Mouse (Mus musculus) embryonic stem cell, embryonic (primary cell): ENCODE results near the gene Dzank1.

ENCODE experiments used
- CTCF ChIA-PET, 4 experiments: fragments of 300-600 bp in 2 of 4; fragments of 350-600 bp in 2 of 4; sonication (Branson Sonifier 250); formaldehyde crosslinking; loops; one replicate each; lab custom pipeline; 2022; ENCODE audit warnings: inconsistent platforms in 2 of 4; lab: Charles Lee
- POLR2A ChIA-PET, 4 experiments: fragments of 300-600 bp in 2 of 4; fragments of 350-600 bp in 2 of 4; sonication (Branson Sonifier 250); formaldehyde crosslinking; loops; one replicate each; lab custom pipeline; 2022; ENCODE audit warnings: antibody characterized with exemption in 4 of 4, inconsistent platforms in 1 of 4; lab: Charles Lee

Gene Dzank1

DNA sequence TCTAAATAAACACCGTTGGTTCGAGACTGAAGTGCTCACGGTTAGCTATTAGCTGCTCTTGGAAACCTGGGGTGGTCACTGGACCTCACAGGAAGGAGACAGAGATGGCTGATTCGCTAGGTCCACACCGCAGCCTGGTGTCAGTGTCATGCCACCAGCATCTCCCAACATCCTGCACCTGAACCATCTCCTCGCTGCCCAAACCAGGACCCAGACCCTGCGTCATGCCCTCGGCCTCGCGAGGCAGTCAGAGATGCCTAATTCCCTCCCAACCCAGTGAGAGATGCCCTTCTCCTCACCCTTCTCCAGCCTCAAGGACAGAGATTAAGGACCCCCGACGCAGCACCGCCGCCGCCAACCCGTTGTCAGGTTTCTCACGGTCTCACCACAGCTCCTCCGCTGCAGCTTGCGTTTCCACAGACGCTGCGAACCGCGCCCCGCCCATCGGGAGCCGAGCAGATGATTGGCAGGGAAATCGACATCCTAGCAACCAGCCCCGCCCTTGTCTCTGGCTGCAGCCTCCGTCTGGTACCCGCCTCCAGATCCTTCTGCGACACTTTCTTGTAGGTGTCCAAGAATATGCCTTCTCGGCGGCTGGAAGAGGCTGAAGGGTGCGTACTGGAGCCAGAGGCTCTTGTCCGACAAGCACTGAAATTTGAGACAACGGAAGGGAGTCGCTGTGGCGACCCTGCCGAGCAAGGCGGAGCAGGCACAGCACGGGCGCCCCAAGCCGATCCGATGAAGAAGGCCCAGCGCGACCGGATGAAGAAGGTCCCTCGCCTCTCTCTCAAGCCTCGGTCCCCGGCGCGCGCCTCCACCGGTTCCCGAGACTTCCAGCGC is at the start of gene Dzank1, which contains the start of gene Polr3f:
Dzank1 (minus strand) TSS at position 434 of the 840 bp plus-strand sequence.
Polr3f (plus strand) TSS at position 738 of the 840 bp plus-strand sequence.
- ChIA-PET POLR2A (interaction anchor here (0.6 to 2.4 kb wide), 32 partner anchors 8 to 195 kb away, joined by 3 to 33 read pairs (median 4); partner anchors contain the start of genes Rbbp9 (in 3 of the 4), Sec23b (in 3 of the 4), Dtd1 (in 1 of the 4) and Ovol2 (in 1 of the 4)), CTCF (interaction anchor here in 1 of 4 experiments (0.6 to 0.9 kb wide), 2 partner anchors 25 to 66 kb away, joined by 3 read pairs; no protein-coding TSS in a partner anchor)

DNA sequence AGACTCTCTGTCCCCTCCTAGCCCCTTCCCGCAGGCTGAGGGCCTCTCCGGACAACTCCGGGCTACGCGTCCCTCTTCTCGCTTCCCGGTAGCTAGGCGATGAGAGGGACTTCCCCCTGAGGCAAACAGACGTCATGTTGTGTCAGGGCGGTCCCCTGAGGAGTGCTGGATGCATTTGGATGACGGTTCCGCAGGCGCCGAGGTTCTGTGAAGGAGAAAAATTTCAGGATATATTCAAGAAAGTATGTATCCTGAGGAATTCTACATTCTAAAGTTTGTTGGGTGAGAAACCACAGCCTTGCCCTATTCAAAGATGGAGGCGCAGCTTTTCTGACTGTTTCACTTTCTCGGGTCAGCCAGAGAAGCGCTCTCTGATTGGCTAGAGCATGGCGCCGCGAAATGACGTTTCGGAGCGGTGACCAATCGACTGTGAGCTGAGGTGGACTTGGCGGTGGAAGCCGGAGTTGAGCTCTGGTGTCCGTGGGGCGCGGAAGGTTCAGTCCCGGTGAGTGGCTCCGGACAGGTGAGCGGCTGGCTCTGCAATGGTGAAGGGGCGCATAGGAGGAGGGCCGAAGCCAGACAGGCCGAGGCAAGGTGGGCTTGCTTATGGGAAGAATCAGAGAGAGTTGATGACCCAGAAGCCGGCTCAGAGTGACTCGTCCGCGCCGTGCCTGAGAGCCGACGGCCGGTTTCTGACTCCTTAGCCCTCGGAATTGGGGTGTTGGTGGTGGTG is 28.8 kb upstream of the Dzank1 start, which contains the start of gene Sec23b:
Sec23b (plus strand) TSS at position 410 of the 733 bp plus-strand sequence.
- CTCF ChIA-PET = interaction anchor here in 3 of 4 experiments (0.6 to 1.0 kb wide), 4 partner anchors 13 to 257 kb away, joined by 3 to 5 read pairs (median 4); partner anchors contain the start of gene Dtd1 (in 1 of the 3)

DNA sequence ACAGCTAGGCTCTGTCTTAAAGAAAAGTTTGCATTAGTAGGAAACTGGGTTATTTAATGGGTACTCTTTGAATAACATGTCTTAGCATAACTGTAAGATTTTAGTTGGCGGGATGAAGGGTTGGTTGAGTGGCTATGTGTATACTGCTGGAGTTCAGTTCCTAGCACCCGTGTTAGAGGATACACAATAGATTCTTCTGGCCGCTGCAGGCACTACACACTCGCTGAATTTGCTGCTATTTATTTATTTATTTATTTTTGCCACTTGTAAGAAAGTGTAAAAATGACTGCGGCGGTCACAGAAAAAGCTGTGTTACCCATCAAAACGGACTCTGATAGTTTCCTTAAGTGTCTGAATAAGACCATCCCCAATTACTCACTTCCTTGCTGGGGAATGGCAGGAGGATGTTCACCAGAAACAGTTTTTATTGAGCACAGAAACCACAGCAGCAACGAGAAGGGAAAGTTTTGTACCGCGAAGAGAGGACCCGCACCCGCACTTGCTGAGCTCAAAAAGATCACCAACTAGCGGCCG is 28.1 kb upstream of the Dzank1 start:
- CTCF ChIA-PET = interaction anchor here in 3 of 4 experiments (0.6 to 1.0 kb wide), 4 partner anchors 14 to 258 kb away, joined by 3 to 5 read pairs (median 4); partner anchors contain the start of gene Dtd1 (in 1 of the 3)

More for the DNA sequence above, 28.8 kb upstream of the Dzank1 start, which contains the start of gene Sec23b:
- POLR2A ChIA-PET = interaction anchor here (0.6 to 2.4 kb wide), 57 partner anchors 9 to 545 kb away, joined by 3 to 33 read pairs (median 4); partner anchors contain the start of genes Dtd1 (in 3 of the 4), Dzank1 (in 3 of the 4), Smim26 (in 3 of the 4) and Polr3f (in 2 of the 4)

DNA sequence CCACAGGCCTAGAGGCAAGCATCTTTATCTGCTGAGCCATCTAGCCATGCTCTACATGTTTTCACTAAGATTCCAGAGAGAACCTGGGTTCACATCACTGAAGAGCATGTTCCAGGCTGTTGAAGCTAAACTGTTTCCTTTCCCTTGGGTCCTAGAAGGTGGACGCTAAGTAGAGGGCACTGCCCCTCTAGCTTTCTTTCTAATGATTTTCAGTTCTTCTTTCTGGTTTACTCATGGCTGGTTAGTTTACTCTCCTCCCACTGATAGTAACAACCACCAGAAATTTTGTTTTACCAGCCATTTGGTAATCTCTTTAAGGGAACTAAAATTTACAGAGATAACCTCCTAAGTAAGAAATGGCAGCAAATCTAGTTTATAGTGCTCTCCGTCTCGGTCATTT is 26.7 kb upstream of the Dzank1 start:
- ChIA-PET CTCF (no interaction called here), POLR2A (interaction anchor here in 1 of 4 experiments (1.6 kb wide), 1 partner anchor 39 kb away, joined by 5 read pairs; no protein-coding TSS in a partner anchor)

More for the DNA sequence above, 28.1 kb upstream of the Dzank1 start:
- POLR2A ChIA-PET = interaction anchor here (0.8 to 2.4 kb wide), 46 partner anchors 8 to 544 kb away, joined by 3 to 33 read pairs (median 5); partner anchors contain the start of genes Dtd1 (in 3 of the 4), Smim26 (in 3 of the 4), Dzank1 (in 2 of the 4) and Polr3f (in 2 of the 4)

DNA sequence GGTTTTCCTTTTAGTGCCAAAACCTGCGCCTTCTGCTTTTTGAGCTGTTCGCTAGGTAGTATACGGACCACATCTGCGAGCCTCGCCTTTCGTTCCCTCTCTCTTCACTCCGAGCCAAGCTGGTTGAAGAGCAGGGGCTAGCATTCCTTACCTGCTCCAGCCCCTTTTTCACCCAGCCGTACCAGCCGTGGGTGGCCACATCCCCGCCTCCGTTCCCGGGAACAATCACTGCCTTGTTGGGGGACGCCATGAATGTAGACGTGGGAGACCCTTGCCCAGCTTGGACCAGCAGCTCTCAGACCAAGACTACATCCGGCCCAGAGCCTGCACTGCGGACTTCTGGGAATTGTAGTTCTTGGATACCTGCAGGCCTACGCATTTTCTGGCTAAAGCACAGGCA is 23.3 kb upstream of the Dzank1 start, which contains the start of gene Rbbp9:
Rbbp9 (minus strand) TSS at position 341 of the 400 bp plus-strand sequence.
- ChIA-PET POLR2A (interaction anchor here in 3 of 4 experiments (0.6 to 3.1 kb wide), 27 partner anchors 9 to 1155 kb away, joined by 3 to 24 read pairs (median 4); partner anchors contain the start of genes Dtd1 (in 3 of the 3), Dzank1 (in 3 of the 3), Smim26 (in 3 of the 3) and Polr3f (in 2 of the 3)), CTCF (interaction anchor here in 1 of 4 experiments (1.5 kb wide), 1 partner anchor 43 kb away, joined by 7 read pairs; the partner anchor contains the start of gene Smim26)

DNA sequence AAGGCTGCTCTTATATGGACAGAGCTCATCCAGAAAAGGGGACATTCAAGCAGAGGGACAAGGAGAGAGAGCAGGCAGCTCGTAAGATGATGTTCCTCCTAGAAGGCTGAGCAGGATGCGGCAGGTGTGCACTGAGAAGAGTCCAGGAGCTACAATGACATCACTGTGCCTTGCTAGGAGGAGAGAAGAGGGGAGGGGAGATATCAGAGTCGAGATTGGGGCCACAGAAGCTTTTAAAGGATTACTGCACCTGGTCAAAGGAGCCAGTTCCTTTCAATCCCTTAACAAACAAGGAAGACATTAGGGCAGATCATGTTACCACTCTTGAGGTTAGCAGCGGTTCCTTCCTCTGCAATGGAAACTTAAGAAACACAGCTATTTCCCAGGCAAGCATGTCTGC is 20.3 kb upstream of the Dzank1 start:
- POLR2A ChIA-PET = interaction anchor here in 2 of 4 experiments (1.1 to 1.8 kb wide), 4 partner anchors 8 to 53 kb away, joined by 3 to 6 read pairs (median 4); partner anchors contain the start of gene Sec23b (in 1 of the 2)

DNA sequence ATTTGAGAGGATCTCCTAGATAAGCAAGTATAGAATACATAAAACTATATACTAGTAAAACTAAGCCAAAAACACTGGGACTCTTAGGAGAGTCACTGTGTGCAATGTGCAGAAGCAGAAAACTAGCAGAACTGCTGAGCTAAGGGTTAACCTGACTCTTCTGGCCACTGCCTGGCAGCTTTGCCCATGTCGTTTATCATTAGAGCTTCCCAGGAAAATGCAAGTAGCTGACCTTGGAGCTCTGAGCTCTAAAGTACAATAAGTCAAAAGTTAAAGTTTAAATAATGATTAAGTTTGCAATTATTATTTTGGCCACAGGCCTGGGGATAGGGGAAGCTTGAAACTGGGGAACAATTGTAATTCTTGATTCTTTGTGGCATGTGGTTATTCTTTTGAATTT is 18.3 kb upstream of the Dzank1 start:
- ChIA-PET POLR2A (interaction anchor here in 1 of 4 experiments (3.0 kb wide), 1 partner anchor 11 kb away, joined by 11 read pairs; the partner anchor contains the start of gene Sec23b), CTCF (no interaction called here)

More for the DNA sequence above, 20.3 kb upstream of the Dzank1 start:
- CTCF ChIA-PET = no interaction called here

DNA sequence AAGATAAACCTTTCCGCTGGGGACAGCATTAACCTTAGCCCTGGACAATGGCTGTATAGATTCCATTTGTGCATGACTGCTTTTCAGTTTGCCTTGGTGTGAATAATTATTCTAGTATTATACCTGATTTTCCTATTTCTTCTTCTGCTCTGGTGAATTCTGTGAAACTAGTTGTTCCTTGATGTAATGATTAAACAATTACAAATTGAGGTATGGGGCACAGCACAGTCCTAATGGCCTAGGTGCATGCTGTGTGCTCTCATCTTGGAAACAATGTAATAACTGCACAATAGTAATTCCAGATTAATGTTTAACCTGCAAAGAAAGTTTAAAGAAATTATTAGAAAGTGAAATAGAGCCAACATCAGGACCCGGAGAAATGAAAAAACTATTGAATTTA is 17.8 kb upstream of the Dzank1 start:
- CTCF ChIA-PET = no interaction called here
- POLR2A ChIA-PET = interaction anchor here in 1 of 4 experiments (0.7 to 3.0 kb wide), 2 partner anchors 11 to 18 kb away, joined by 3 to 11 read pairs; partner anchors contain the start of gene Sec23b

DNA sequence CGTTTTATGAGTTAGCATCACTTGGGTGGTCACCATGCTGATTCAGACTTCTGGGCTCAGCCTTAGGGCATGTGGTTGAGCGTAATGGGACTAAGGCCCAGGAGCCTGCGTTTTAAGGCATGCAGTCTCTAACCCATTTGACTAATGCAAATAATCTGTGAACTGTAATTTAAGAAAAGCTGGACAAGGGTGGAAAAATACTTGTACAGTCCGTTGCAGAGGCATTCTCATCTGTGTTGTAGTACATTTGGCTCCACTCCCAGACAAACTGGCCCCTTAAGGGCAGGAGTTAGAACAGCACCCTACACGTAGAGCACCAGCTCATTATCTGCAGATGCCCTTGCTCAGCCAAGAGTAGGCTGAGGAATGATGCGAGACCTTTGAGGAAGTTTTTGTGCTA is 17.4 kb upstream of the Dzank1 start:
- ChIA-PET POLR2A (interaction anchor here in 1 of 4 experiments (0.7 to 3.0 kb wide), 2 partner anchors 12 to 18 kb away, joined by 3 to 11 read pairs; partner anchors contain the start of gene Sec23b), CTCF (no interaction called here)

DNA sequence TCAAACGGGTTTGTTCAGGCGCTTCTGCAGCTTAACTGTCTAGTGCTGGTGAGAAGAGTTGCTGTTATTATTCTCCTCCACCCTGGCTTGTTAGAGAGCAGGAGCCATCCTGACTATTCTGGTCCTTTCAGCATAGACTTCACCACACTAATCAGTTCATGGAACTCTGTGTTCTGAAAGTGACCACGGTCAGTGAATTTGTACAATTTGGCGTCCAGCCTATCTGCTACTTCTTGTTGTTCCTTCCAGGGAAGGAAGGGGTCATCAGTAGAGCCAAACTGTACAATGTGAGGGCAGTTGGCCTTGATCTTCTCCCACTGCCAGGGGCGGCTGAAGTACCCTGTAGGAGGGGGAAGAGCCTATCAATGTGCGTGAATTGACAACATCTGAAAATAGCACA is 16.5 kb upstream of the Dzank1 start:
- CTCF ChIA-PET = no interaction called here
- POLR2A ChIA-PET = interaction anchor here in 2 of 4 experiments (1.1 to 1.2 kb wide), 2 partner anchors 16 to 32 kb away, joined by 3 to 4 read pairs; partner anchors contain the start of genes Dzank1 (in 1 of the 2) and Polr3f (in 1 of the 2)

DNA sequence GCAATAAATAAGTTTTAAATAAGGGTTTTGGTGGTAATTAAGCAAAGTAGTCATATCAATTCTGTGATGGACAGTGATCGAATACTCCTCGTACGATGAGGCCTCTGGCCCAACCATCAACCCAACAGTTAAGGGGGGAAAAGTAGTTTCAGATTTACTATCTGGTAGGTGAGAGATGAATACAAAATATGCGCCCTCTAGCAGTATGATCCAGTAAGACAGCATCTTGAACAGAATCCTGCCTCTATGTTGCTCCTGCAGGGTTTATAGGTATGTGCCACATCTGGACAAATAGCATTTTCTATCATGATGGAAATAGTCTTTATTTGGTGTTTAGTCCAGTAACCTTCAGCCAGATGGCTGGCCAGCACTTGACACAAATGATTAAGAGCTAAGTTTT is 14.0 kb upstream of the Dzank1 start:
- POLR2A ChIA-PET = interaction anchor here in 2 of 4 experiments (1.5 to 4.1 kb wide), 6 partner anchors 9 to 51 kb away, joined by 4 to 24 read pairs (median 6); partner anchors contain the start of genes Rbbp9 (in 2 of the 2), Sec23b (in 2 of the 2), Dzank1 (in 1 of the 2) and Polr3f (in 1 of the 2)
- CTCF ChIA-PET = no interaction called here

DNA sequence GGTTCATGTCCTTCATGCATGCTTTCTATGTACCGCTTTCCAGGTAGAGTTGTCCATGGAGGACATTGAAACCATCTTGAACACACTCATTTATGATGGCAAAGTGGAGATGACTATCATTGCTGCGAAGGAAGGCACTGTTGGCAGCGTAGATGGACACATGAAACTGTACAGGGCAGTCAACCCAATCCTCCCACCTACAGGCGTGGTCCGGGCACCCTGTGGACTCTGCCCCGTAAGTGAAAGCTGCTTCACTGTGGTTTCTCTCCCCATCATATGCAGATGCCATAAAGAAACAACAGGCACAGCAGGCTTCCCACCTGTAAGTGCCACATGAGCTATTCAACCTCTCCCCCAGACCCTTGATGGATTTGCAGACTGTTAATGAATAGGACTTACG is 9.9 kb upstream of the Dzank1 start:
- ChIA-PET POLR2A (interaction anchor here in 1 of 4 experiments (1.5 to 4.1 kb wide), 2 partner anchors 10 to 13 kb away, joined by 4 to 24 read pairs; partner anchors contain the start of genes Dzank1, Polr3f and Rbbp9), CTCF (no interaction called here)

DNA sequence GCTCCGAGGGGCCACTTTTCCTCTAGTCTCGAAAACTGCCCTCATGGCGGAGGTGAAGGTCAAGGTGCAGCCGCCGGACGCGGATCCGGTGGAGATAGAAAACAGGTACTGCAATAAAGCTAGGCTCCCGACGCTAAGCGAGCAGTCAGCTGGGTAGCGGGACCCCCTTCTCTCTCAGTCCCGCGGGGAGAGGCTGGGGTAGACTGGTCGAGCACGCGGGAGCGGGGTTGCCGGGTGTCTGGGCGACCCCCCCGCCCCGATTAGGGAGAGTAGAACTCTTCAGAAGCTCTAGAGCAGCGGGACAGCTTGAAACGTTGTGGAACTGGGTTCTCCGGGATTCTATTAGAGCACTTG is 584 bp upstream of the Dzank1 start:
- ChIA-PET CTCF (no interaction called here), POLR2A (interaction anchor here in 3 of 4 experiments (0.7 to 2.4 kb wide), 18 partner anchors 10 to 111 kb away, joined by 3 to 33 read pairs (median 5); partner anchors contain the start of genes Rbbp9 (in 3 of the 3), Sec23b (in 2 of the 3) and Smim26 (in 1 of the 3))

DNA sequence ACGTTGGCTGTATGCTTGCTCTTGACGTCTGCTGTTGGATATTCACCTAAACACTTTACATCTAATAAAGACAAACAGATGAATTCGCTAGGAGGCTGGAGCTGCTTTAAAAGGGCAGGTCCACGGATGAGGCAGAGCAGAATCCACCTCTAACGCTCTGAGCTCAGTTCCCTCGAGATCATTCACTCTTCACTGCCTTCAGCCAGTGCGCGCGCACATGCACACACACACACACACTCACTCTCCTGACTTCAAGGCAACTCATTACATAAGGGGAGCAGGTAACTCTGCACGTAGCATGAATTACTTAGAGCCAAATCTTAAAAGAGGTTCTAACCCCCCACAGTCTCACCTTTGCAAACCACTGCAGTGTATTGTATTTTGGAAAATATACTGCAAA is 1.4 kb downstream of the Dzank1 start:
- CTCF ChIA-PET = interaction anchor here in 1 of 4 experiments (0.8 kb wide), 1 partner anchor 199 kb away, joined by 3 read pairs; no protein-coding TSS in a partner anchor
- POLR2A ChIA-PET = interaction anchor here in 3 of 4 experiments (0.6 to 2.4 kb wide), 4 partner anchors 25 to 242 kb away, joined by 3 to 16 read pairs (median 5); partner anchors contain the start of genes Rbbp9 (in 1 of the 3) and Sec23b (in 1 of the 3)

DNA sequence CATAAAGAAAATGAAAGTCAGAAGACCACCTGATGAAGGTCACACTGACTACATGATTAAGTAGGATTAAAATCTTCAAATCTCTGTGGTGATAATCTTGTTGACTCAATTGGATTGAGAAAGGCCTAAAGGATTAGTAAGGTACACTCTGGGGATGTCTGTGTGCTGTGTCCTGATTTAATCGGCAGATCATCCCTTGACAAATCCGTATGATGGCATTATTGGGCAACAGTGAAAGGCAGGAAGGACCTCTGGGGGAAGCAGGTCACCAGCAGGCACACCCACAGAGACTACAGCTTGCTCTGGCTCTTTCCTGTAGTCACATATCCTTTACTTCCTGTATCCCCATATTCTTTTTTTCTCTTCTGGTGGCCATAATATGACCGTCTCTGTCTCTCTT is 7.4 kb downstream of the Dzank1 start:
- CTCF ChIA-PET = no interaction called here

DNA sequence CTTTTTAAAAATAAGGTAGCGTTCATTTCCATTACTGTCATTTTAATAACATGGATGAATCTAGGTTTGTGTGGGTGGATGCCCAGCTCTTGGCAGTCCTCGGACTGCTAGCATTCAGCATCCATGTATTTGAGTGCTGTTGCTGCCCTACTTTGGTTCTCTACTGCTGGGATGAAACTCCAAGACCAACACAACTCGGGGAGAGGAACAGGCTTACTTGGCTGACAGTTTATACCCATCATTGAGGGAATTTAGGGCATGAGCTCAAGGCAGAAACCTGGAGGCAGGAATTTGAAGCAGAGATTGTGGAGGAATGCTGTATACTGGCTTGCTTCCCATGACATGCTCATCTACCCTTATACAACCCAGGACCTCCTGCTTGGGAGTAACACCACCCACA is 12.6 kb downstream of the Dzank1 start:
- POLR2A ChIA-PET = interaction anchor here in 1 of 4 experiments (0.7 kb wide), 1 partner anchor 146 kb away, joined by 3 read pairs; the partner anchor contains the start of genes Kat14 and Pet117
- CTCF ChIA-PET = no interaction called here

More for the DNA sequence above, 7.4 kb downstream of the Dzank1 start:
- POLR2A ChIA-PET = interaction anchor here in 1 of 4 experiments (1.4 kb wide), 1 partner anchor 29 kb away, joined by 4 read pairs; no protein-coding TSS in a partner anchor
